Mouse (Mus musculus) layer of hippocampus, adult 18-20 months (tissue): ENCODE results near the gene Olfr1126. TPM values are rescaled to one million over a fixed set of nuclear protein-coding genes. Genes with fewer than 3 reads are reported as not detected.
"Not testable (repeated sequence)": the region's sequence is repeated elsewhere in the genome, so short reads cannot be mapped to it uniquely, and the experiment has no call there.

Experiments used
- DNase-seq, 2 experiments: peaks; one replicate each; pipeline ENCODE4 v3.0.0; 2022; ENCODE audit warnings: low spot score in 2 of 2
- long read RNA-seq: library from polyadenylated mRNA; stranded (forward); transcript quantifications from one replicate; pipeline ENCODE4 v2.0.0, GENCODE M21; 2021
- total RNA-seq, 2 experiments: library from RNA; stranded (reverse); gene quantifications; 2 replicates each; pipeline ENCODE4 v1.2.3; 2021

The Olfr1126 gene
- not detected for total RNA-seq
- long read RNA-seq, result 0 reads

DNA sequence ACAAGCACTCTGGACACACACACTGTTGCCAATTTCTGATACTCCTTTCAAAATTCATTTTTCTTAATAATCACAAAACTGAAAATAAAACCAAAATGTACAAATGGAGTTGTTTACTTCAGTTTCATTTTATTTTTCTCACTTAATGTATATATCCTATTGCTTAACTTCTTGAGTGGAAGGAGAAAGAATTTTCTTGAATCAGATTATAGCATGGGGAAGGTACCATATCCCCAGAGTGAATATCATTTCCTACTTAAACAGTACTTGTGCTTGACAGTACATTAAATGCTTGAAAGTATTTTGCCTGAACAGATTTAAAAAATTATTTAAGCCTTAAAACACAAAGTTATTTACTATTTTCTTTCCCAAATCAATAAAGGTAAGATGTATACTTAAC is at the start of gene Olfr1126:
TSS of gene Olfr1126 (plus strand) at position 301 of the 400 bp plus-strand sequence.
- DNase-seq, result no peak

DNA sequence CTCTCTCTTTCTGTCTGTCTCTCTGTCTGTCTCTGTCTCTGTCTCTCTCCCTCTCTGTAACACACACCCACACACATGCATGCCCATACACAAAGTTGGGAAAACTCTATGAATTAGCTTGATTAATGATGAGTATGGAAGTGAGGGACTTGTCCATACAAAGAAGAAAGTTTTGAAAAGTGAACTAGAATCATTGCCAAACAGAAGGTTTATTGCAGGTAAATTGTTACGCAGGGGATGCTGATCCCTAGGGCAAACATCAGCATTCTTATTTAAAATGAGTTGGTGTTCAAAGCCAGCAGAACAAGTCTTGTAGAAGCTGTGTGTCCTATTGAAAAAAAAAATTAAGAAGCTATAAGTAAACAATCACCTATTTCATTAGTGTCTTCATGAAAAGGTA is 37.4 kb upstream of the Olfr1126 start, which contains the start of gene Olfr1123:
TSS of gene Olfr1123 (plus strand) at position 301 of the 400 bp plus-strand sequence.
- no peak for DNase-seq

DNA sequence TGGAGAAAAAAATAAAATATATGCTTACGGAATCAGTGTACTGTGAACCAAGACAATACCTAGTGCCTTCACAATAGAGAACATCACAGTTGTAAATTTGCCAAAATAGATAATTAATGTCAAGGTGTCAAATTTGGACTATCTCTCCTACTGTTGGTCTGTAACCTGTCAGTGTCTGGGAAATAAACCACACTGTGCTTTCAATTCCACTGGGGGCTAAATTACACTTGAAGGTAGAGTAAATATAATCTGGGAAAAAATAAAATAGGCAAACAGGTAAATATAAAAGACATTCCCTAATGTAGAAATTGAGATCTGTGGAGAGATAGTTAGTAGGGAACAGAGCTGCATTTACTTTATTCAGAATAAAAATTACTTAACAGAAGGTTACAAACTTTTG is 23.8 kb upstream of the Olfr1126 start, which contains the start of gene Olfr1124:
TSS of gene Olfr1124 (plus strand) at position 301 of the 400 bp plus-strand sequence.
- no peak for DNase-seq

DNA sequence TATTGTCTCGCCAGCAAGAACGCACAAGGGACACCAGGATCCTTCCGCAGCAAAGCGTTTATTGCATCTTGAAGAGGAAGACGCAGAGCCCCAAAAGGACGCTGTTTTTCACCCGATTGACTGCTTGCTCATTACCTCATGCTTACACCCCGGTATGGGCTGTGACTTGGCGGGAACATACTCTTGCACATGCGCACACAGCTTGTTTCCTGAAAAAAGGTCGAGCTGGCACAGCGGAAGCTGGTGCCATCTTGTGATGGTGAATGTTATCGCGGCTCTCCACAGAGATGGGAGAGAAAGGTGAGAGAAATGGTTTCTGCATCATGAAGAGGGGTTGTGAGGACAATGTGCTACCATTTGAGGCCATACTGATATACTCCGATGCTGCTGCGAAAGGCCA is 16.0 kb upstream of the Olfr1126 start:
- DNase-seq, result no peak

DNA sequence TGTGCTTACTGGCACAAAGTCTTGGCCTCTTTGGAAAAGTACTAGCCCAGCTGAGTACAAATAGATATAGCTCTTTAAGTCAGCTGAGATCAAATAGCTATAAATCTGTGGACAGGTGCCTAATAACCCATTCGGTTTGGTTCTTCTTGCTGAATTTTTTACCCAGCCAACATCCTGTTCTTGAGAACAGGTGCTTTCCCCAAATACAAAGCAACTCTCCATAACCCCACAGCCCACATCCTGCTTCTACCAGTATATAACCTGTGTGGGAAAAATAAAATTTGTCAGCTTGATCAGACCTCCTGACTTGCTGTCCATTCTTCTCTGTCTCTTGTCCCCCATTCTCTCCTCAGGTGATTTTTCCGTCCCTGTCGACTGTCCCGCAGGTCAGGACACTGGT is 8.0 kb downstream of the Olfr1126 start:
- DNase-seq, result no peak

DNA sequence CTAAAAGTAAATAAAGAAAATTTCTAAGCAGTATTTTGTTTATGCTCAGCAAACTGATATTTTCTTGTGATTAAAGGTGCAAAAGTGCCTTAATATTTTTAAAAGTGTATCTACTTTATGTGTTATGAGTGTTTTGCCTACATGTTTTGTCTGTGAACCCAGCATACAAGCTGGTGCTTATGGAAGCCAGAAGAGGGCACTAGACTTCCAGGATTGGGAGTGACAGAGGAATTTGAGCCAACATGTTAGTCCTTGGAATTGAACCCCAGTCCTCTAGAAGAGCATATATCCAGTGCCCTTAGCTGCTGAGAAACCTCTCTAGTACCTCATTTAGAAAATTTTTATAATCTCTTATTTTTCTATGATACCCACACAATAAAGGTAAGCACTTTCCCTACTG is 26.4 kb downstream of the Olfr1126 start:
- no peak for DNase-seq

DNA sequence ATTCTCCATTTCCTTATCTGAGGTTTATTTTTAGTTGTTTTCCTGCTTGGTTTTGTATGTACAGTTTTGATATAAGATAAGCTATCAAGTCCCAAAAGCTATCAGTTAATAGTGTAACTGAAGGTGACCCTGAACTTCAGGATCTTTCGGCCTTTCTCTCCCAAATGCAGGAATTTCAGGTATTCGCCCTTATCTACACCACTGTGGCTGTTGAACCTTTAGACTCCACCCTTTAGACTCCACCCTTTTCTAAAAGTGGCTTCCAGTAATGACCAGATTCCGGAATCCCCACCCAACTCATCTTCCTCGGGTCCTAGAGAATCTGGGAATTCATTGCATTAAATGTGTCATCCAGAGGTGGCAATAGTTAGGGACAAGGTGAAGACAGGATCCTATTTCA is 27.4 kb downstream of the Olfr1126 start:
- DNase-seq, result no peak

DNA sequence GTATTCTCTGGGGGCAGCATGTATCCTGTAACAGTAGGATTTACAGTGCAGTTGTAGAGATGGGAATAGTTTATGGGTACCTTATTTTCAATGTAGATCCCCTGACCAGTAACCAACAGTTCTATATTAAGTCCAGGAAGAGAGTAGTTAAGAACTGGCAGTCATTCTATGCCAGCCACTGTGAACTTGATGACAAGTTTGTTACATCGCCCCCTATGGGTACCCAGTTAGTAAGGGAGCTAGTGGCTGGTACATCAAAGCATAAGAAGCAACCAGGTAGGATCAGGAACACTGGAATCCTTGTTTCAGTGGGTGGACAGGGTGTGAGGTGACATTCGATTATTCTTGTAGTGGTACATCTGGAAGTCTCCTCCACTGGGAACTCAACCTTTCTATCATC is 28.5 kb downstream of the Olfr1126 start:
- no peak for DNase-seq

DNA sequence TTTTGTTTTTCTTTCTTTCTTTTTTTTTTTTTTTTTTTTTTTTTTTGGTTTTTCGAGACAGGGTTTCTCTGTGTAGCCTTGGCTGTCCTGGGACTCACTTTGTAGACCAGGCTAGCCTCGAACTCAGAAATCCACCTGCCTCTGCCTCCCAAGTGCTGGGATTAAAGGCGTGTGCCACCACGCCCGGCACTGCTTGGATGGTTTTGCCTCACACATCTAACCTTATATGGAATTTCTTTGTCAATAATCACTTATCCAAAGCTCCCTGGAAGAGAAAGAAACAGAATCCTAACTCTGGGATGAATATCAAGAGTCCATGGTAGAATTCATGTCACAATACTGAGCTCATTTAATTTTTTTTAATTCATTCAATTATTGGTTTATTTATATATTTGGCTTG is 43.2 kb downstream of the Olfr1126 start, which contains the start of gene Pramel7:
TSS of gene Pramel7 (minus strand) at position 101 of the 400 bp plus-strand sequence.
- not testable (repeated sequence) for DNase-seq

DNA sequence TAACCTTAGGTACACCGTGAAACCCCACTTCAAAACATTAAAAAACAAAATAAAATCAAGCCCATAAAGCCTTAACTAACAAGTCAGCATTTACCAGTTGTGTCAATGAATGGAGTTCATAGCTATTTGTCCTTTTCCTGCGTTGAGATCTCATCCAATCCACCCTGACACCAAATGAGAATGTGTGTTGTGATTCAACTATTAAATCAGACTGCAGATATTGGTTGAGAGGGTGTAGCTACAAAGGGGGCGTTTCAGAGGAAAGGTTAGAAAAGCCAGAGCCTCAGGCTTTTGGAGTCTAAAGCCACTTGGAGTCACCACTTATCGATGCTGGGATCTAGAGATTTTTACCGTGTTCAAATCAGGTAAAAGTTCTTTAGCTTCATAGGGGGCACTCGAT is 52.5 kb downstream of the Olfr1126 start, which contains the start of gene Pramel6:
TSS of gene Pramel6 (plus strand) at position 301 of the 400 bp plus-strand sequence.
- no peak for DNase-seq

Other genes starting within 250 kb of the Olfr1126 start
- gene Olfr1113, start 245.0 kb upstream of the Olfr1126 start, total RNA-seq, result not detected
- not detected for gene Olfr1115, start 205.9 kb upstream of the Olfr1126 start, total RNA-seq
- gene Olfr1116, start 186.4 kb upstream of the Olfr1126 start, total RNA-seq, result not detected
- gene Olfr1118, start 146.4 kb upstream of the Olfr1126 start, total RNA-seq, result not detected
- gene Olfr1120, start 99.1 kb upstream of the Olfr1126 start, total RNA-seq, result not detected
- gene Olfr1121, start 84.1 kb upstream of the Olfr1126 start, total RNA-seq, result not detected
- not detected for gene Olfr1122, start 68.1 kb upstream of the Olfr1126 start, total RNA-seq
- not detected for gene Olfr1123, start 37.3 kb upstream of the Olfr1126 start, total RNA-seq
- not detected for gene Olfr1124, start 23.7 kb upstream of the Olfr1126 start, total RNA-seq
- gene Pramel7, start 43.1 kb downstream of the Olfr1126 start, total RNA-seq, result not detected
- gene Pramel6, start 52.6 kb downstream of the Olfr1126 start, total RNA-seq, result not detected
- gene Olfr153, start 77.8 kb downstream of the Olfr1126 start, total RNA-seq, result not detected
- gene Olfr1128, start 91.6 kb downstream of the Olfr1126 start, total RNA-seq, result not detected
- gene Olfr1129, start 119.9 kb downstream of the Olfr1126 start, total RNA-seq, result not detected
- gene Olfr1130, start 152.2 kb downstream of the Olfr1126 start, total RNA-seq, result not detected
- gene Olfr1131, start 173.1 kb downstream of the Olfr1126 start, total RNA-seq, result not detected
- gene Olfr1132, start 183.6 kb downstream of the Olfr1126 start, total RNA-seq, result not detected
- gene Olfr1133, start 193.4 kb downstream of the Olfr1126 start, total RNA-seq, result not detected
- not detected for gene Olfr1134, start 204.5 kb downstream of the Olfr1126 start, total RNA-seq
- gene Olfr1135, start 219.7 kb downstream of the Olfr1126 start, total RNA-seq, result not detected
- gene Olfr1136, start 240.0 kb downstream of the Olfr1126 start, total RNA-seq, result not detected